Mouse (Mus musculus): ENCODE data around the gene Atp1a1.

DNA sequence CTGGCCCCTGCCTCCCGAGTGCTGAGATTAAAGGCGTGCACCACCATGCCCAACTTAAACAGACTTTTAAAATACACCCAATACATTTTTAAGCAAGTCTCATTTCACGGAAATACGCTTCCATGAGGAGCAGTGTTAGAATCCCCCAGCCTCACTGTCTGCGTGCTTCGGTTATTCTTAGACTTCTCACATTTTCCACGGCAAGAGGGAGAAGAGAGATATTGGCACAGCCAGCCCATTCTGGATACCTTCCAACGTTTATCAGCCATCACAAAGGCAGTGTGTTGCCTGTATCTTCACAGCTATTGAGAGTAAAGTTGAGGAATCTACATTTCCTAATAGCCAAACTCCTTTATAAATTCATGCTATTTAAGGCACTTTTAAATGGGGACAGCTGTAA lies 7.8 kb downstream of the Atp1a1 start:
- no peak for TF ChIP-seq CTCF (IDR thresholded peaks at IDR 0.05; ENCODE audit: low read depth, low read length)
- no peak for TF ChIP-seq POLR2A (IDR thresholded peaks at IDR 0.05; ENCODE audit: borderline replicate concordance, low read depth, low read length)

Data from bone marrow macrophage, adult 2 months (primary cell).